Mouse (Mus musculus): ENCODE results near the gene Cd96. TPM values are rescaled to one million over a fixed set of nuclear protein-coding genes. Genes with fewer than 3 reads are reported as not detected.

Cd96 gene
- polyA plus RNA-seq, 1 experiment: not detected

- no peak overlapping the region for H3K4me3 ChIP-seq (ENCODE audit: insufficient read depth, low read depth, low read length)
- H3K27ac ChIP-seq (replicated peaks; ENCODE audit: low read depth, low read length): no peak overlapping the region
- H3K4me1 ChIP-seq (ENCODE audit: control insufficient read depth, insufficient read depth, insufficient read length, low read length): no peaks in the 10 kb centered on the region; the same call in 1 of the 2 replicates
Observed at GRCm38 (mm10) chr16:46100286-46100685, 19.8 kb downstream of the Cd96 start.

GRCm38 (mm10) chr16:46097421-46097820, 22.6 kb downstream of the Cd96 start:
- Histone ChIP-seq H3K4me1 (ENCODE audit: control insufficient read depth, insufficient read depth, insufficient read length, low read length) (no peaks in the 10 kb centered on the region; the same call in 1 of the 2 replicates), H3K27ac (replicated peaks; ENCODE audit: low read depth, low read length) (no peak overlapping the region), H3K4me3 (ENCODE audit: insufficient read depth, low read depth, low read length) (no peak overlapping the region)

GRCm38 (mm10) chr16:46094478-46094877, 25.6 kb downstream of the Cd96 start:
- no peak overlapping the region for H3K4me3 ChIP-seq (ENCODE audit: insufficient read depth, low read depth, low read length)
- H3K4me1 ChIP-seq (ENCODE audit: control insufficient read depth, insufficient read depth, insufficient read length, low read length): no peaks in the 10 kb centered on the region; the same call in 1 of the 2 replicates
- no peak overlapping the region for H3K27ac ChIP-seq (replicated peaks; ENCODE audit: low read depth, low read length)

GRCm38 (mm10) chr16:46092935-46093334, 27.1 kb downstream of the Cd96 start:
- no peak overlapping the region for H3K27ac ChIP-seq (replicated peaks; ENCODE audit: low read depth, low read length)
- H3K4me3 ChIP-seq (ENCODE audit: insufficient read depth, low read depth, low read length): no peak overlapping the region
- no peaks in the 10 kb centered on the region for H3K4me1 ChIP-seq (ENCODE audit: control insufficient read depth, insufficient read depth, insufficient read length, low read length)

- H3K4me1 ChIP-seq (ENCODE audit: control insufficient read depth, insufficient read depth, insufficient read length, low read length): no peaks in the 10 kb centered on the region
- no peak overlapping the region for H3K27ac ChIP-seq (replicated peaks; ENCODE audit: low read depth, low read length)
- no peak overlapping the region for H3K4me3 ChIP-seq (ENCODE audit: insufficient read depth, low read depth, low read length)
Observed at GRCm38 (mm10) chr16:46086874-46087473, 33.1 kb downstream of the Cd96 start.

GRCm38 (mm10) chr16:46068000-46068399, 52.1 kb downstream of the Cd96 start:
- Histone ChIP-seq H3K4me1 (ENCODE audit: control insufficient read depth, insufficient read depth, insufficient read length, low read length) (no peaks in the 10 kb centered on the region), H3K27ac (replicated peaks; ENCODE audit: low read depth, low read length) (no peak overlapping the region), H3K4me3 (ENCODE audit: insufficient read depth, low read depth, low read length) (no peak overlapping the region)

GRCm38 (mm10) chr16:46063278-46063677, 56.8 kb downstream of the Cd96 start:
- Histone ChIP-seq H3K27ac (replicated peaks; ENCODE audit: low read depth, low read length) (no peak overlapping the region), H3K4me3 (ENCODE audit: insufficient read depth, low read depth, low read length) (no peak overlapping the region)

GRCm38 (mm10) chr16:46046906-46047305, 73.1 kb downstream of the Cd96 start:
- H3K27ac ChIP-seq (replicated peaks; ENCODE audit: low read depth, low read length): no peak overlapping the region
- H3K4me3 ChIP-seq (ENCODE audit: insufficient read depth, low read depth, low read length): no peak overlapping the region
- no peaks in the 10 kb centered on the region for H3K4me1 ChIP-seq (ENCODE audit: control insufficient read depth, insufficient read depth, insufficient read length, low read length)

More at GRCm38 (mm10) chr16:46063278-46063677, 56.8 kb downstream of the Cd96 start:
- H3K4me1 ChIP-seq (ENCODE audit: control insufficient read depth, insufficient read depth, insufficient read length, low read length): no peaks in the 10 kb centered on the region

- no peak overlapping the region for H3K27ac ChIP-seq (replicated peaks; ENCODE audit: low read depth, low read length)
- H3K4me1 ChIP-seq (ENCODE audit: control insufficient read depth, insufficient read depth, insufficient read length, low read length): peaks cover 2% of the 10 kb centered on the region; the same call in 1 of the 2 replicates
- H3K4me3 ChIP-seq (ENCODE audit: insufficient read depth, low read depth, low read length): no peak overlapping the region
Observed at GRCm38 (mm10) chr16:46036261-46036660, 83.8 kb downstream of the Cd96 start.

GRCm38 (mm10) chr16:46033896-46034295, 86.2 kb downstream of the Cd96 start:
- Histone ChIP-seq H3K27ac (replicated peaks; ENCODE audit: low read depth, low read length) (peak overlapping the region; percentile 78), H3K4me1 (ENCODE audit: control insufficient read depth, insufficient read depth, insufficient read length, low read length) (peaks cover 2% of the 10 kb centered on the region; the same call in 1 of the 2 replicates), H3K4me3 (ENCODE audit: insufficient read depth, low read depth, low read length) (no peak overlapping the region)

GRCm38 (mm10) chr16:46022958-46023491, 97.0 kb downstream of the Cd96 start:
- Histone ChIP-seq H3K27ac (replicated peaks; ENCODE audit: low read depth, low read length) (no peak overlapping the region), H3K4me3 (ENCODE audit: insufficient read depth, low read depth, low read length) (no peak overlapping the region), H3K4me1 (ENCODE audit: control insufficient read depth, insufficient read depth, insufficient read length, low read length) (no peaks in the 10 kb centered on the region)

GRCm38 (mm10) chr16:46022189-46022928, 97.7 kb downstream of the Cd96 start:
- H3K4me1 ChIP-seq (ENCODE audit: control insufficient read depth, insufficient read depth, insufficient read length, low read length): no peaks in the 10 kb centered on the region
- no peak overlapping the region for H3K27ac ChIP-seq (replicated peaks; ENCODE audit: low read depth, low read length)
- no peak overlapping the region for H3K4me3 ChIP-seq (ENCODE audit: insufficient read depth, low read depth, low read length)

- H3K27ac ChIP-seq (replicated peaks; ENCODE audit: low read depth, low read length): no peak overlapping the region
- H3K4me3 ChIP-seq (ENCODE audit: insufficient read depth, low read depth, low read length): no peak overlapping the region
- H3K4me1 ChIP-seq (ENCODE audit: control insufficient read depth, insufficient read depth, insufficient read length, low read length): no peaks in the 10 kb centered on the region
Observed at GRCm38 (mm10) chr16:46021302-46021701, 98.7 kb downstream of the Cd96 start.

GRCm38 (mm10) chr16:46020396-46020795, 99.7 kb downstream of the Cd96 start:
- H3K4me3 ChIP-seq (ENCODE audit: insufficient read depth, low read depth, low read length): no peak overlapping the region
- no peaks in the 10 kb centered on the region for H3K4me1 ChIP-seq (ENCODE audit: control insufficient read depth, insufficient read depth, insufficient read length, low read length)
- H3K27ac ChIP-seq (replicated peaks; ENCODE audit: low read depth, low read length): no peak overlapping the region

- no peak overlapping the region for H3K27ac ChIP-seq (replicated peaks; ENCODE audit: low read depth, low read length)
- no peaks in the 10 kb centered on the region for H3K4me1 ChIP-seq (ENCODE audit: control insufficient read depth, insufficient read depth, insufficient read length, low read length)
- H3K4me3 ChIP-seq (ENCODE audit: insufficient read depth, low read depth, low read length): no peak overlapping the region
Observed at GRCm38 (mm10) chr16:46019799-46020198, 100.3 kb downstream of the Cd96 start.

GRCm38 (mm10) chr16:46019359-46019758, 100.7 kb downstream of the Cd96 start:
- Histone ChIP-seq H3K4me3 (ENCODE audit: insufficient read depth, low read depth, low read length) (no peak overlapping the region), H3K4me1 (ENCODE audit: control insufficient read depth, insufficient read depth, insufficient read length, low read length) (no peaks in the 10 kb centered on the region), H3K27ac (replicated peaks; ENCODE audit: low read depth, low read length) (no peak overlapping the region)

All from brown adipose tissue, adult 24 weeks (tissue).